Mouse (Mus musculus) stomach, embryonic 15.5 days (tissue): Measurements from ENCODE around the gene Pld2. TPM values are rescaled to one million over a fixed set of nuclear protein-coding genes. Genes with fewer than 3 reads are reported as not detected.
"Not testable (repeated sequence)": the region's sequence is repeated elsewhere in the genome, so short reads cannot be mapped to it uniquely, and the experiment has no call there.

Experiments
- ATAC-seq: fragments of 200-750 bp; cut with Nextera tagmentation; 2 replicates; pipeline ENCODE4 v1.8.0; 2017; ENCODE audit warnings: low read depth, moderate number of reproducible peaks, moderate TSS enrichment; ENCODE audit not compliant: insufficient read depth, low FRiP score
- H3K27ac ChIP-seq: fragments of 300-500 bp; sonication (generic); 2 replicates; pipeline ENCODE4 v1.5.1; 2015; ENCODE audit warnings: mild to moderate bottlenecking, inconsistent platforms
- H3K27me3 ChIP-seq: fragments of 300-500 bp; sonication (generic); replicated peaks from 2 replicates; pipeline ENCODE4 v1.6.1; 2015; ENCODE audit warnings: inconsistent platforms
- H3K36me3 ChIP-seq: fragments of 300-500 bp; sonication (generic); 2 replicates; pipeline ENCODE4 v1.6.1; 2015; ENCODE audit warnings: inconsistent platforms
- H3K4me1 ChIP-seq: fragments of 300-500 bp; sonication (generic); 2 replicates; pipeline ENCODE4 v1.6.1; 2015; ENCODE audit warnings: inconsistent platforms
- H3K4me2 ChIP-seq: fragments of 300-500 bp; sonication (generic); 2 replicates; pipeline ENCODE4 v1.6.1; 2015; ENCODE audit warnings: mild to moderate bottlenecking, inconsistent platforms
- H3K4me3 ChIP-seq: fragments of 300-500 bp; sonication (generic); replicated peaks from 2 replicates; pipeline ENCODE4 v1.5.1; 2015; ENCODE audit warnings: inconsistent platforms
- H3K9ac ChIP-seq: fragments of 300-500 bp; sonication (generic); 2 replicates; pipeline ENCODE4 v1.6.1; 2015; ENCODE audit warnings: inconsistent platforms
- H3K9me3 ChIP-seq: fragments of 300-500 bp; sonication (generic); 2 replicates; pipeline ENCODE4 v1.6.1; 2016; ENCODE audit warnings: inconsistent platforms
- WGBS: fragments of 180-500 bp; shearing (Covaris S2); methylation state at CpG from one replicate; pipeline ENCODE4 v1.1.7; 2015; 5-methylcytosine and 5-hydroxymethylcytosine counted together
- polyA plus RNA-seq: library from polyadenylated mRNA; unstranded; fragments of >200 nt; fragmentation: Nextera tagmentation; extraction: Ambion mirVana; gene quantifications from 2 replicates; pipeline ENCODE4 v1.2.1, GENCODE M21; 2015

Gene Pld2
- polyA plus RNA-seq, 1 experiment from 2014 or later = 12.9 TPM

DNA sequence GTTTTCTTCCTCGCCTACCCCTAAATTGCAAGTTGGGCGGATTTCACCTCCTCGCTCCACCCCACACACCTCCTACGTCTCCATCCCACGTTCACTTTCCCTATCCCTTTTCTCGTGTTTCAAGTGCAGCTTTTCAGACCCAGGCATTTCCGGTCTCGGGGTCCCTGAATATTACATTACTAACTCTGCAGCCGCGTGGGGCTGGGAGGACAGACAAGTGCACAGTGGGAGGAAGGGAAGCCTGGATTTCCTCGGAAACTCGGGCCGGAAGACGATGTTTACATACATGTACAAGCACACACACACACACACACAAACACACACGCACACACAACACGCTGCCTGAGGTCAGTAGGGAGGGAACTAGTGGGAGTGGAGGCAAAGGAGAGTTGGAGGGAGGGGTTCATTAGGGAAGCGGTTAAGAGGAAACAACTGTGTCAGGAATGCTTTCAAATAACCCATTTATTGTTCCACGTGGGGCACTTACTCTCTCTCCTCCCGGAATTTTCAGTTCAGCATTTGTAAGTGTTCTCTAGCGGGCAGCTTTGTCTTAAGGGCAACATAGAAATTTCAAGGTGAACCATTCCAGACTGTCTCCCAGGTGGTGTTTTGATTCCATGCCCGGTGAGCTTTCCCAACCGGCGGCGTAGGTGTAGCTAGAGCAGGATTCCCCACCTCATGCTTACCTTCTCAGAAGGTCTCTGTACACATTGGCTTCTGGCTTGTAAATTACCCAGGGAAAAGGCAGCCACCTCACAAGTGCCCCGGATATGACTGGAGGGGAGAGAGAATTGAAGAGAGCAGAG is 23.8 kb downstream of the Pld2 start:
- Histone ChIP-seq H3K4me1 (peaks cover 19% of the 10 kb centered on the region), H3K4me3 (peak overlapping the region; percentile 88), H3K9me3 (no peaks in the 10 kb centered on the region), H3K27me3 (no peaks in the 10 kb centered on the region), H3K4me2 (peak overlapping the region; percentile 90), H3K9ac (peak overlapping the region; percentile 86; the same call in 1 of the 2 replicates), H3K36me3 (no peaks in the 10 kb centered on the region), H3K27ac (peak overlapping the region; percentile 91)
- ATAC-seq = no peak
- 1% methylated on average over 25 of the region's 25 CpGs for WGBS

- H3K27me3 ChIP-seq = no peaks in the 10 kb centered on the region
- H3K9ac ChIP-seq = no peak overlapping the region
- H3K4me2 ChIP-seq = peak overlapping the region; percentile 90
- H3K27ac ChIP-seq = peak overlapping the region; percentile 91
- H3K9me3 ChIP-seq = no peaks in the 10 kb centered on the region
- no peaks in the 10 kb centered on the region for H3K36me3 ChIP-seq
- ATAC-seq = no peak
- peaks cover 19% of the 10 kb centered on the region for H3K4me1 ChIP-seq
- peak overlapping the region; percentile 88 for H3K4me3 ChIP-seq
- 24% methylated on average over 4 of the region's 4 CpGs for WGBS
Observed at GRCm38 (mm10) chr11:70564276-70564873, 24.5 kb downstream of the Pld2 start.

DNA sequence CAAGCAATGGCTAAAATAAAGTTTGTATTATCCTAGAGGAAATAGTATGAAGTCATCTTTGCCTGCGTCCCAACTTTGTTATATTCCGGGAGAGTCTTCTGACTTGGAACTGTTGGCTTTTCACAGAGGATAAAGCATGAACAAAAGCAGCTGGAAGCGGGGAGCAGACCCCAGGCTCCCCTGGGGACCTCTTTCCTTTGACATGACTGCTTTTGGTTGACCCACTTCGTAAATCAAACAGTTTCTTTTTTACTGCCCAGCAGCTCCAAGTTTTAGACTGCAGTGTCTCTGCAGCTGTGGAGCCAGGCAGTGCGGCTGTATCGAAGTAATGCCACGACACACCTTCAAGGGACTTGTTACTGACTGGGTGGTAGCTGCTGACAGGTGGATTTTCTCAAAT is 26.7 kb downstream of the Pld2 start:
- 63% methylated on average over 7 of the region's 7 CpGs for WGBS
- no peak overlapping the region for H3K9ac ChIP-seq
- ATAC-seq = no peak
- H3K27me3 ChIP-seq = no peaks in the 10 kb centered on the region
- no peak overlapping the region for H3K27ac ChIP-seq
- H3K4me1 ChIP-seq = peaks cover 20% of the 10 kb centered on the region
- no peak overlapping the region for H3K4me2 ChIP-seq
- no peak overlapping the region for H3K4me3 ChIP-seq
- no peaks in the 10 kb centered on the region for H3K36me3 ChIP-seq
- no peaks in the 10 kb centered on the region for H3K9me3 ChIP-seq

DNA sequence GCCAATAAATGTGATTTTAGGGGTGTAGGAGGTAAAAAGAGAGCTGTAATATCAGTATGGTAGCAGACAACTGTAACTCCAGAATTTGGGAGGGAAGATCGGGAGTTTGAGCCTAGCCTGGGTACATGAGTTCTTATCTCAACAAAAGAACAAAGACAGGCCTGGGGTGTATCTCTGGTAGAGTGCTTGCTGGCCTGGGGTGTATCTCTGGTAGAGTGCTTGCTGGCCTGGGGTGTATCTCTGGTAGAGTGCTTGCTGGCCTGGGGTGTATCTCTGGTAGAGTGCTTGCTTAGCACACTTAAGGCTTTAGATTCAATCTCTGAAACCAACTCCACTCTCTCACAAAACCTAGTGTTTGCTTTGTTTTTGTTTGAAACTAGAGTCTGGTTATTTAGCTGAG is 30.8 kb downstream of the Pld2 start:
- not testable (repeated sequence) for ATAC-seq, H3K36me3 ChIP-seq, H3K4me3 ChIP-seq, H3K9me3 ChIP-seq, H3K27ac ChIP-seq, H3K27me3 ChIP-seq, H3K9ac ChIP-seq, H3K4me2 ChIP-seq
- WGBS = 80% methylated on average over 1 of the region's 1 CpGs
- H3K4me1 ChIP-seq = peaks cover 11% of the 10 kb centered on the region

DNA sequence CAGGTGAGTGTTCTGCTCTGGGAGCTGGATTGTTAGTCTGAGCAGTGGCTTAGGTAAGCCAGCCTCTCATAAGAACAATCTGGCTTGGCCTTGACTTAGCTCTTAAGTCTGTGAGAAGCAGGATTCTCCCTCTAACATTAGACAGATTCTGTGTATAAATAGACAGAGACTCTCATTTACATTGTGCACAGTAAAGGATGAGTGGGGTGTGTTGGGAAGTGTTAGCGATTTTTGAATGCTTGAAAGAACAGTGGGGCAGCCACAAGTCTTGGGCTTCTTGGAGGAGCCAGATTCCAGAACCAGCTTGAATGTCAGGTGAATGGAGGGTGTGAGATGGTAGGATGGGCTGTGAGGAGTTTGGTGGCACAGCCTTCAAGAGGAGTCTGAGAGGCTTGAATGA is 31.8 kb downstream of the Pld2 start:
- no peaks in the 10 kb centered on the region for H3K27me3 ChIP-seq
- H3K27ac ChIP-seq = 0 out of 2 replicates have a peak overlapping the region, but pooled peaks have one; percentile 19
- 63% methylated on average over 1 of the region's 1 CpGs for WGBS
- no peaks in the 10 kb centered on the region for H3K9me3 ChIP-seq
- no peak overlapping the region for H3K9ac ChIP-seq
- no peaks in the 10 kb centered on the region for H3K36me3 ChIP-seq
- H3K4me1 ChIP-seq = peaks cover 14% of the 10 kb centered on the region
- ATAC-seq = no peak
- no peak overlapping the region for H3K4me2 ChIP-seq
- no peak overlapping the region for H3K4me3 ChIP-seq

DNA sequence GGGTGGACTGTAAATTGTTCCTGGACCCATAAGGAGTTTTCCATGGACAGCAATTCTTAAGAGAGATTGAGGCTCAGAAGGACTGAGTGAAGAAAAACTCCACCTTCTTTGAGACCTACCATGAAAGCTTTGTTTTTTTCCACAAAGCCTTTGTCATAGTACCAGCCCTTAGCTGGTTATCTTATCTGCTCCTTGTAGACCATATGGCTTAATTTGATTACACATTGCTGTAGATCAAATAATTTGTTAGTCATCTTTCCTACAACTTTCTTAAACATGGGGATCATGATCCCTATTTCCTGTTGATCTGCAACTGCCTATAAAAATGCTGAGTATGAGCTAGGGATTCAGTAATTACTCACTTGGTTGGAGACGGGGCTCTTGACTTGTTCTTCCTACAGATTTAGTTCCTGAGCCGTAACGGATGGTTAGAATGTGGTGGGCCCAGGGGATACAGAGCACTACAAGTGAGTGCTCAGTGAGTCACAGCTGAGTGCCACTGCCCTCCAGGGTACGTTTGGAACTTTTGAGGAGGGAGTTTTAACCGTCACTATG is 32.6 kb downstream of the Pld2 start:
- Histone ChIP-seq H3K4me3 (no peak overlapping the region), H3K4me2 (no peak overlapping the region), H3K36me3 (no peaks in the 10 kb centered on the region), H3K27me3 (no peaks in the 10 kb centered on the region), H3K4me1 (peaks cover 15% of the 10 kb centered on the region), H3K9me3 (no peaks in the 10 kb centered on the region), H3K27ac (peak overlapping the region; percentile 56; the same call in 1 of the 2 replicates), H3K9ac (no peak overlapping the region)
- ATAC-seq = no peak
- WGBS = 41% methylated on average over 5 of the region's 5 CpGs

DNA sequence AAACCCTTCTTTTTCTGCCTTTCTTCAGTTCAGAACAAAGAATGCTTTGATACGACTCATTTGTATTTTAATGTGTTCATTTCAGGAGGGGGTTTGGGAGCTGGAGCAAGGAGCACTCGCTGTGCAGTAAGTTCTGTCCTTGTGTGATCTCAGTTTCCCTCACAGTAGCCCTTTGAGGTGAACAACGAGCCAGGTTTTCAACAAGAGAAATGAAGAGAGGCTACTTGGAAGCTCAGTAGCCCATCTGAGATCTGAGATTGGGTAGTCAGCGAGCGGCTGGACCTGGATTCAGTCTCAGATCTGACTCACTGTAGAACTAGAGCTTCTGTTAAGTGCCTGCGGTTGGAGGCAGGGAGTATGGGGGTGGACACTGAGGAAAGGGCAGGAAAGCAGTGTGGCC is 34.0 kb downstream of the Pld2 start:
- H3K9ac ChIP-seq = no peak overlapping the region
- no peaks in the 10 kb centered on the region for H3K9me3 ChIP-seq
- 79% methylated on average over 6 of the region's 6 CpGs for WGBS
- H3K4me3 ChIP-seq = no peak overlapping the region
- H3K36me3 ChIP-seq = no peaks in the 10 kb centered on the region
- H3K4me2 ChIP-seq = no peak overlapping the region
- no peaks in the 10 kb centered on the region for H3K27me3 ChIP-seq
- 0 out of 2 replicates have a peak overlapping the region, but pooled peaks have one; percentile 1 for H3K27ac ChIP-seq
- H3K4me1 ChIP-seq = peaks cover 29% of the 10 kb centered on the region
- ATAC-seq = no peak

- 59% methylated on average over 3 of the region's 3 CpGs for WGBS
- no peaks in the 10 kb centered on the region for H3K27me3 ChIP-seq
- no peak overlapping the region for H3K9ac ChIP-seq
- no peaks in the 10 kb centered on the region for H3K9me3 ChIP-seq
- H3K4me1 ChIP-seq = peaks cover 36% of the 10 kb centered on the region
- no peaks in the 10 kb centered on the region for H3K36me3 ChIP-seq
- no peak for ATAC-seq
- H3K4me2 ChIP-seq = 0 out of 2 replicates have a peak overlapping the region, but pooled peaks have one; percentile 32
- peak overlapping the region; percentile 58 for H3K27ac ChIP-seq
- H3K4me3 ChIP-seq = no peak overlapping the region
Observed at GRCm38 (mm10) chr11:70577201-70577600, 37.3 kb downstream of the Pld2 start.

GRCm38 (mm10) chr11:70578962-70579361 is 39.1 kb downstream of the Pld2 start:
- H3K4me1 ChIP-seq = peaks cover 41% of the 10 kb centered on the region
- 76% methylated on average over 6 of the region's 6 CpGs for WGBS

DNA sequence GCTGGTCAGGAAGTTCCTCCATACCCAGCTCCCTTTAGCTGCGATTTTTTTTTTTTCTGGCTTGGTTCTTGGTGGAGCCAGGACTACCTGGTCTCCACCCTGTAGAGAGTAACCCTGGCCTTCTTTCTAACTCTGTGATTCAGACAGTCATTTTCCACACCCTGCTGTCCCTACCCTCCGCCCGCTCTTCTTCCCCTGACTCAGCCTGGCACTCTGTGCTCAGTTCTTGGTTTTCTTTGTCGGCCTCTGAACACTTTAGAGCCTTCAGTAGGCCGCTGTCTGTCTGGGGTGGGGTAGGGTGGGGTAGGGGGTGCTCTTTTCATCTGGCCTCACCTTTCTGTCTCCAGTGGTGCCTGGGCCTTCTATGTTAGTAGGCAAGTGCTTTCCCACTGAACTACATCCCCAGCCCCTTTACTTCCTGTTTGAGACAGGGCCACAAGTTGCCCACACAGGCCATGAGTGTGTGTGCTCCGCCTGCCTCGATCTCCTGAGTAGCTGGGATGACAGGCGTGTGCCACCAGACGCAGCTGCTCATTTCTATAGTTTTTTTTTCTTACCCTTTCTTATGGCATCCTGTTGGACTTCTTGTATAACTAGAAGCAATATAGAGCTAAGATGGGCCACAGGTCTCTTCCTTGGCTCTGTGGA is 40.0 kb downstream of the Pld2 start:
- Histone ChIP-seq H3K4me1 (peaks cover 42% of the 10 kb centered on the region), H3K9ac (no peak overlapping the region), H3K36me3 (no peaks in the 10 kb centered on the region), H3K27me3 (no peaks in the 10 kb centered on the region), H3K4me2 (no peak overlapping the region), H3K4me3 (no peak overlapping the region), H3K27ac (peak overlapping the region; percentile 58), H3K9me3 (no peaks in the 10 kb centered on the region)
- WGBS = 68% methylated on average over 9 of the region's 9 CpGs
- no peak for ATAC-seq

More at GRCm38 (mm10) chr11:70578962-70579361, 39.1 kb downstream of the Pld2 start:
- H3K27me3 ChIP-seq = no peaks in the 10 kb centered on the region
- H3K9me3 ChIP-seq = no peaks in the 10 kb centered on the region
- H3K9ac ChIP-seq = no peak overlapping the region
- no peak overlapping the region for H3K4me3 ChIP-seq
- peak overlapping the region; percentile 58 for H3K27ac ChIP-seq
- H3K36me3 ChIP-seq = no peaks in the 10 kb centered on the region
- no peak for ATAC-seq
- H3K4me2 ChIP-seq = no peak overlapping the region

DNA sequence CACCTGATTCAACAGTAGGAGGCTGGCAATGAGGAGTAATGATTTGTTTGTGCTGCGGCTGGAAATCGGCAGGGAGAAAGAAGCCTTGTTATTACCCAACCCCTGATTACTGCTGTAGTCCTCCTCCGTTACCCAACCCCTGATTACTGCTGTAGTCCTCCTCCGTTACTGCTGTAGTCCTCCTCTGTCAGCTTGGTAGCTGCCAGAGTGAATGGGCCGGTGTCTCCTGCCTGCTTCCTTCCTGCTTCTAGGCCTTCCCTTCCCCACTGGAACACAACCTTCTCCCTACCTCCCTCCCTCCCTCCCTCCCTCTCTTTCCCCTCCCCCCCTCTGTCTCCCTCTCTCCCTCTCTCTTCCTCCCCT is 40.5 kb downstream of the Pld2 start:
- Histone ChIP-seq H3K36me3 (no peaks in the 10 kb centered on the region), H3K9ac (no peak overlapping the region)

GRCm38 (mm10) chr11:70580921-70581320 is 41.1 kb downstream of the Pld2 start:
- Histone ChIP-seq H3K27ac (no peak overlapping the region), H3K4me1 (peaks cover 53% of the 10 kb centered on the region)

More for the DNA sequence above, 40.5 kb downstream of the Pld2 start:
- H3K4me1 ChIP-seq = peaks cover 47% of the 10 kb centered on the region
- peak overlapping the region; percentile 58 for H3K27ac ChIP-seq
- no peaks in the 10 kb centered on the region for H3K27me3 ChIP-seq
- no peak overlapping the region for H3K4me2 ChIP-seq
- 41% methylated on average over 5 of the region's 5 CpGs for WGBS
- no peaks in the 10 kb centered on the region for H3K9me3 ChIP-seq
- no peak overlapping the region for H3K4me3 ChIP-seq
- no peak for ATAC-seq

More at GRCm38 (mm10) chr11:70580921-70581320, 41.1 kb downstream of the Pld2 start:
- no peaks in the 10 kb centered on the region for H3K27me3 ChIP-seq
- no peak overlapping the region for H3K4me2 ChIP-seq
- no peaks in the 10 kb centered on the region for H3K9me3 ChIP-seq
- no peak overlapping the region for H3K9ac ChIP-seq
- 75% methylated on average over 3 of the region's 3 CpGs for WGBS
- H3K36me3 ChIP-seq = no peaks in the 10 kb centered on the region
- no peak overlapping the region for H3K4me3 ChIP-seq
- no peak for ATAC-seq
